Mouse (Mus musculus) layer of hippocampus, adult 9-10 months (tissue): ENCODE measurements at regions not wholly inside any gene's neighbourhood (a gene's known extent, or its start where the extent isn't known, plus 50 kb on each side); places are given as distances from the start of the nearest gene placed in this dataset.

Source experiments
- DNase-seq: peaks from one replicate; pipeline ENCODE4 v3.0.0; 2022; ENCODE audit warnings: low spot score

- DNase-seq = no peak
Observed at GRCm38 (mm10) chr17:94165305-94165860, 584.4 kb downstream of the Mettl4 start.

DNA sequence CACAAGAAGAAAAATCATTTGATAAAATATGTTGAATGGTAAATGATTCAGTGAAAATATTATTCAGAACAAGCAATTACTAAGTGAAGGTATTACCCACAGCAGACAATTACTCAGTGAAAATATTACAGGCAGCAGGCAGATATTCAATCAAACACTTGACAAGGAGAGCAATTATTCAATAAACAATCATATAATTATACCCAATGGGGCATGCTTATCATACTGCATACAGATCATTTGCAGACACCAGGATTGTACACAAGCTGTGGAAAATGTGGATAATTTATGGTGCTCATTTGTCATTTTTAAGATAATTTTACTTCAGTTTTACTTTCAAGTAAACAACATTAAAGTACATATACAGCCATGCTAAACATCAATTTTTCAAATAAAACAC, 605.5 kb downstream of the Mettl4 start:
- DNase-seq = no peak

GRCm38 (mm10) chr17:94133201-94133600, 616.6 kb downstream of the Mettl4 start:
- DNase-seq = no peak

DNA sequence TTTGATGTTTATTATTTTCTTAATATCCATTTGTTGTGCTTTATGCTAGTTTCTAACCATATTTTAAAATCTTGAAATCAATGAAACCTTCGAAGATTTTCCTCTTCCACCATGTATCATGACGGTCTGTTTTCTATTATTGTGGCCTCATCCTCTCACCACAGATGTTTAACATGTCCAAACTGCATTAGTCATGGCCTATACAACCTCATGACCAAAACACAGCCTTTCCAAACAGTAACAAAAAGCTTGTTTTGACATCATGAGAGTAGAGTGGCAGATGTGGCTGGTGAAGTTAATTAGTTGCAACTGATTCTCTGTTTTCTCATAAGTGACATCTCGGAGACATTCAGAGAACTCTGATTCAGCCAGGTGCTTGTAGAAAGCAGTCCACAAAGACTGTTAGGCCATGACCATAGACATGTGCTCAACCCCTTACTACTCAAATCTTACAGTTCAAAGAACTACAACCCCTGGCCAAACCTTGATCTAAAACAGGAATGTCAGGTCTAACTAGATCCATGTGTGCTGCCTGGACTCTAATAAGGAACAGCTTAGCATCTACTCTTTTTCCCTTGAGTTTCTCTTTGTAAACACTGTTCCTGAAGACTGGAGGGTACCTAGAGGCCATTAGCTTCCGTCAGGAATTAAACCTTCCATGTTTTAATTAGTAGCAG, 655.7 kb downstream of the Mettl4 start:
- DNase-seq = no peak

DNA sequence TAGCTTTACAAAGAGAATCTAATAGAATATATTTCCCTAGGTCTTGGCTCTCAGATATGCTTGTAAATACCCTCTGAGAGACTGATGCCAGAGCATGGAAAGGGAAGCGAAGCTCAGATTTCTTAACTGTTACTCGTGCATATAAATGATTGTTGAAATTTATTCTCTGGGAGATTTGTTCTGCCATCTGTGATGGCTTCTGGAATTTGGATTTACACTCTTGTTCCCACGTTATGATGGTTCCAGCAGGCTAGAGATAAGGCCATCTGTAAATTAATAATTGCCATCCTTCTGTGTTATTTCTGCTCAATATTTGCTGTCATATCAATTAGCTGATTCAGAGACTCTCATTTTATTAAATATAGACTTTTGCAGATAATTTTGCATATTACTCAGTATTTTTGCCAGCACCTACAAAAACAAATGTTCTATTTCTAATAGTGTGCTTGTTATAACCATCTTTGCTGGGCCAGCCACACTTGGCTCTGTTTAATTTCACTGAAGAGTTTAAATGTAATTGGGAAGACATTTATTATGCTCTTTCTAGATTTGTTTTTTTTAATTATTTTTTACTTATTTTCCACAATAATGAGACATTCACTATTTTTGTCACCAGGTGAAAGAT, 695.3 kb downstream of the Mettl4 start:
- peak; percentile 77 for DNase-seq

- no peak for DNase-seq
Observed at GRCm38 (mm10) chr17:94048475-94048874, 701.3 kb downstream of the Mettl4 start.

GRCm38 (mm10) chr17:94038221-94038620, 711.6 kb downstream of the Mettl4 start:
- no peak for DNase-seq

- no peak for DNase-seq
Observed at GRCm38 (mm10) chr17:94012386-94012785, 737.4 kb downstream of the Mettl4 start.

DNA sequence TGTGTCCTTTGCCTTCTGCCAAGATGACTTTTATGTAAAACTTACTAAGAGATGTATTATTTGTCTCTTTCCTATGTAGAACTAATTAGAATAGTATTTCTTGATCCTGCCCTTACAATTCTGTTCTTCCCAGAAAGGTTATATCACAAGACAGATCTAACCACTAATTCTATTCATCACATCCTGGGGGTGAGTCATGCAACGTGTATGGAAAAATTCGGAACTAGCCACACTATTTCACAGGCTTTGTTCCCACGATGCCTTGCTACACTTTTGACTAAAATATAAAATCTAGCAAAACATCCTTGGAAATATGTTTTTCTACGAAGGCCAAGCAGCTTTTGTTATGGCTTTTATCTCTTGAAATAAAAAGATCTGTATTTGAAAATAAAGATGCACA, 747.7 kb downstream of the Mettl4 start:
- DNase-seq = no peak

DNA sequence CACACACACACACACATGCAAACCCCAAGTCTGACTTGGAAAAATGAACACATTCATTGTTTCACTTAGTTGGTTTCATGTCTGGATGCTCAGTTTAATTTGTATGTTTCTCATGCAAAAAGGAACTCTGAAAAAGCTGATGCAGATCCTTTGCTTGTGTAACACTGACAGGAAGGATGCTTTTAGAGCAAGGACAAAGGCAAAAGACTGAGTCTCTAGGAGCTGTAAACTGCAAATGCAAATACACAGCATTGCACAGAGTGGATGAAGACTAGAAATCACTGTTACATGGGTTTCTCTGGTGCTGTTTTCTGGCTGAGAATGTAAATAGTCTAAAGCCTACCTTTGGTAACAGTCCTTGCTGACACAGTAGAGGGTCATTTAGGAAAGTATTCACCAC, 748.3 kb downstream of the Mettl4 start:
- no peak for DNase-seq

- DNase-seq = no peak
Observed at GRCm38 (mm10) chr17:93986932-93987331, 762.9 kb downstream of the Mettl4 start.
